Mouse (Mus musculus) thymus, postnatal 14 days (tissue): ENCODE measurements at regions not wholly inside any gene's neighbourhood (a gene's known extent, or its start where the extent isn't known, plus 50 kb on each side); places are given as distances from the start of the nearest gene placed in this dataset.

Experiments used
- DNase-seq: peaks from one replicate; pipeline ENCODE4 v3.0.0; 2021

DNA sequence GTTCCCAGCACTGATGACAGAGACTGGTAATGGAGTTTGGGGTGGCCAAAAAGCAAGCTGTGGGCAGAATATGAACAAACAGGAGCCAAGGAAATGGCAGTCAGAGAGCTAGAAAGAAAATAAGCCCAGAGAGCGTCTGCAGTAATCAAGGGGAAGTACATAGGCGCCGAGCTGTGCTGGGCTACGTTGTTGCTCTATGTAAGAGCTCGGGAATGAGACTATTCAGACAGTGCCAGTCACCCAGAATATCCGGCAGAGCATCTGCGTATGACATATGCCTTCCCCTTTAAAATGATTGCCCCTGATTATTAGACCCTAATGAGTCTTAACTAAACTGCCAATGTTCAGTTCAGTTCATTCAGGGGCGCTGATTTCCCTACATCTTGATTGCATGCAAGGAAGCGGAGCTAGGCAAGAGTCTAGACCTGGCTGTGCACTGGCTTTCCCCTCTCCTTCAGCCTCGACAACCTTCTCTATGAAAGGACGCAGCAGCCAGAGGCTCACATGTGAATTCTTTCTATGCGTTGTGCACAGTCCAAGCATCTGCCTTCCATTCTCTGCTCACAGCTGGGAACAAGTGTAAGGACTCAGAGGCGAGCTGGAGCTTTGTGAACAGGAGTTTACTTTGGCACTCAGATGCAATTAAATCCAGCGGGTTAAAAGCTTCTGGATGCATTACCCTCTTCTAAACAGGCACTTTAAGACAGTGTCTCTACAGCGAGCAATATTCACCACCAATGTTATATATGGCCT lies 125.7 kb upstream of the Gdf10 start:
- DNase-seq: no peak

DNA sequence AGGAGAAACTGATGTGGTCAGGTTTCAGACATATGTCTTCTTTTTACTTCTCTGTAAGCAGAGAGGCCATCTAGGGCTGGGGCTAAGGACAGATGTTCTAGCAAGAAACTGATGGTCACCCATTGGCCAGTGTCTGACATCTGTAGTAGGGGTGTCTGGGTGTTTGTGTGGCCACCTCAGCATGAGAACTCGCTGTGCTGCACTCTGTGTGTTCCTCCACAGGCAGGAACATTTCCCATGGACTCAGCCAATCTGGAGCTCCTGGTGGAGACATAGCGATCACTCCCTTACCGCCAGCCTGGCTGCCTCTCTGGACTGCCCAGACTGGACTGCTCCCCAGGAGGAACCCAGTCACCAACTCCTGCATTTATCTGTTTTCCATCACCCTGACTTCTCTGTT lies 119.1 kb upstream of the Gdf10 start:
- DNase-seq: no peak

DNA sequence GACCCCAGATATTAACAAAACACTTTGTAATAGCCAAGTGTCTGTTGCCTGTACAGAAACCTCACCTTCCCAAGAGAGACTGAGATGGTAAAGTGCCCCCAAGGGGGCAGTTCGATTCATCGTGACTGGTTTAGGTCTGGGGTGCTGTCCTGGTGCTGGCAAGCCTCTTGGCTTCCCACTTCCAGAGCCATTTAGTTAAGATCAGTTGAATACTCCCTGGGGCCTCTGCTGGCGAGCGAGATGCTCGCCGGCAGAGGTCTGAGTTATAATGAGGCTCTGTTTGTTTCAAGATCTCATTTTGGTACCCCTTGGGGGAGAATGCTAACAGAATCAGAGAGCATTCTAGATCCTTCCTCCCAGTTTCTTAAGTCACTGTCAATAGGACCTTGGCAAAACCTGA lies 118.7 kb upstream of the Gdf10 start:
- DNase-seq: no peak

DNA sequence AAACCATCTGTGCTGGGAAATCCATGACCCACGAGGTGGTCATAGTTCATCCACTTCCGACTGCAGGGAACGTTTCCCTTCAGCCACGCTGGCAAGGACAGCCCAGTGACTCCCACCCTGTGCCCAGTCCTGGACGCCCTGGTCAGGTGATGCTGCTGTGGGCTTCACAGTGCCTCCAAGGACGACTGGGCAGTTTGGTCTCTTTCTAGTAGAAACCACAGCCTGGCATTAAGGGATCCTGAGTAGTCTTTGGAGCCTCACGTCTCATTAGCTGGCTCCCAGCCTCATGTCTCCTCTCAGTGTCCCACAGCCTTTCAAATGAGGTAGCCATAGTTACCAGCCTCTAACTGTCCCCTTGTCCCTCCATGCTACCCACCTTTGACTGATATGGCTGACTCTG lies 116.2 kb upstream of the Gdf10 start:
- DNase-seq: no peak

DNA sequence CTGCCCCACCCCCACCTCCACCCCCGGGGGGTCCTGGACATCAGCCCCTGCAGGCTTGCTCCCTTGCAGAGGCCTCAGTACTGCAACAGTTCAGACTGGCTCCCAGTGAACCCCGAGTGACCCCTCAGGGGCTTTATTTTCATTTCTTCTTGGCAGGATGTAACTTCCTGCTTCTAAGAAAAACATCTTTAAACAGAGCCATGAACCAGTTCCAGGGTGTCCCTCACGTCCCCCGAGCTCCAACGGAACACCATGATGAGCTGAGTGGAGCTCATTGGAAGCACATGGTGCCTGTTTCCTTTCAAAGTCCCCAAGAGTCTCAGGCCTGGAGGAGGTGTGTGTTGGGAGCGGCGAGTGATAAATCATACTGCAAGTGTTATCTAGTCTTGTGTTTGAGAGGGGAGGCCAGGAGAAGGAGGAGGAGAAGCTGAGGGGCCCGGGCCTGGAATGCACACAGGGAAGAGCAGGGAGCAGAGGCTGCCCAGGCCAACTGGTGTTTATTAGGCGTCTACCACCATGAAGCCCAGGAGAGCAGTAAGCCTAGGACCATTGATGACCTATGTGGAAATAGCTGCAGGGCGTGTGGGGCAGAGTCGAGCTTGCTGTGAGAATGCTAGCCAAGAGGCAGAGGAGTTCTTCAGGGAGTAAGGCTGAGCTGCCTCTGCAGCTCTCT lies 114.7 kb upstream of the Gdf10 start:
- no peak for DNase-seq

GRCm38 (mm10) chr14:33810584-33810983 lies 112.8 kb upstream of the Gdf10 start:
- no peak for DNase-seq

- DNase-seq: no peak
Observed at GRCm38 (mm10) chr14:33811241-33811640, 112.1 kb upstream of the Gdf10 start.

GRCm38 (mm10) chr14:33812266-33812665 lies 111.1 kb upstream of the Gdf10 start:
- DNase-seq: no peak

GRCm38 (mm10) chr14:33812772-33813171 lies 110.6 kb upstream of the Gdf10 start:
- no peak for DNase-seq

GRCm38 (mm10) chr14:33813274-33813673 lies 110.1 kb upstream of the Gdf10 start:
- no peak for DNase-seq

DNA sequence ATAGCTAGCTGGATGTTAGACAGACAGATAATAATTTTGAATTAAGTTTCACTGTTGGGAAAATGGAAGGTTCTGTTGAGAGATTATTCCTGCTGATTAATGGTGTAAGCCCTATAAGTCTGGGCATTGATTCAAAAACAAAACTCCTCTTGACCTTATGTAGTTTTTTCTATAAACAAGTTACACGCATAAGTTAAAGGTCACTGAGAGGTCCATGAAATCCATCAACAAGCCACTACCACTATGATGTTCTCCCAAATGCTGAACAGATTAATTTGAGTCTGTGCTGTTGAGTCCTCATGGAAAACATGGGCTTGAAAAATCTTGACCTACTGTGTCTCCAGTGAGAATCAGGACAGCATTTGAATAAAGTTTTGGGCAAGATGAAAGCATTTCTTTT lies 109.3 kb upstream of the Gdf10 start:
- no peak for DNase-seq

- DNase-seq: no peak
Observed at GRCm38 (mm10) chr14:33814599-33814998, 108.8 kb upstream of the Gdf10 start.

DNA sequence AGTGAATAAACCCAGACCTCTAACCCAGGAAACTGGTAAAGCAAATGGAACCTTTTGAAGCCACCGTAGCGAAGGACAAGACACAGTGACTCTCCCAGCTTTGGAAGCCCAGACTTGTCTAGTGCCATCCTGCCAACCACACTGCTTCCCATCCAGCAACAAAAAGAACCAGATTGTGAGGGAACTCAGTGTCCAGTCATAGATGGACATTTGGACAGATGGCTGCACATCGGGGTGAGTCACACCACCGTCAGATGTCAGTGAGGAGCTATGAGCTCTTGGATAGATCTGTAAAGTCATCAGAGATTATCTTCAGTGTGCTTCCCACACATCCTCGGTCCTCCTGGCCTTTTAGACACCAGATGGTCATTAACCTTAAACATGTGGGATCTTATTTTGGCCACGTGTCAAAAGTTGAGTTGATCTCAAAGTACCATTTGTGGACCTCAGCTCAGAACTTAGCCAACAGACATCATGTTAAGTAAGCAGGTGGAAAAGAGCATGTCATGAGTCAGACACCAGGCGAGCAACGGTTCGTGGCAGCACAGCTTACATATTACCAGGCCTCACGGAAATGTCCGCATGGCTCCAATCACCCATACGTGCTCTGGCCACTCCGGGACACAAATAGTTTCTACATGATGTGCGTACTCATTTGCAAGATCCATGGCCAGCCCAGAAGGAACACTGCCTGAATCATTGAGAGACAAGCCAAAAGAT lies 102.7 kb upstream of the Gdf10 start:
- DNase-seq: no peak

GRCm38 (mm10) chr14:33821436-33821835 lies 102.0 kb upstream of the Gdf10 start:
- DNase-seq: no peak

DNA sequence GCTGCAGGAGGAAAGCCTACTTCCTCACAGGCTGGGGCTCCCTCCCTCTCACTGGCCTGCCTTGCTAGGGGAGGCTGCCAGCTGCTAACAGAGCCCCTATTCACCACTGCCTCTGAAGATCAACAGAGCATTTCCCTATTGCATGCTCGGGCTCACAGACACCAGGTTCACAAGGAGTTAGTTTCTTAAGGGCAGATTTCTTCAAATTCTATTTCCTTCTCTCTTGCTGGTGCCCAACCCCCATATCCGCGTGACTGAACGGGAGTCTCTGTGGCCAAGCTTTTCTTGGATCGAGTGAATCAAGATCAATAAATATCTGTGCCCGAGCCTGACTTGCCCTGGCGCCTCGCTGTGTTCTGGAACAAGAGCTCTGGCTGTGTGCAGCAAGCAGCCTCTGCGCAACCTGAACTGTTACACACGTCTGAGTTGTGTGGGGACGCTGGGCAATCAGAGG lies 98.9 kb upstream of the Gdf10 start:
- no peak for DNase-seq

DNA sequence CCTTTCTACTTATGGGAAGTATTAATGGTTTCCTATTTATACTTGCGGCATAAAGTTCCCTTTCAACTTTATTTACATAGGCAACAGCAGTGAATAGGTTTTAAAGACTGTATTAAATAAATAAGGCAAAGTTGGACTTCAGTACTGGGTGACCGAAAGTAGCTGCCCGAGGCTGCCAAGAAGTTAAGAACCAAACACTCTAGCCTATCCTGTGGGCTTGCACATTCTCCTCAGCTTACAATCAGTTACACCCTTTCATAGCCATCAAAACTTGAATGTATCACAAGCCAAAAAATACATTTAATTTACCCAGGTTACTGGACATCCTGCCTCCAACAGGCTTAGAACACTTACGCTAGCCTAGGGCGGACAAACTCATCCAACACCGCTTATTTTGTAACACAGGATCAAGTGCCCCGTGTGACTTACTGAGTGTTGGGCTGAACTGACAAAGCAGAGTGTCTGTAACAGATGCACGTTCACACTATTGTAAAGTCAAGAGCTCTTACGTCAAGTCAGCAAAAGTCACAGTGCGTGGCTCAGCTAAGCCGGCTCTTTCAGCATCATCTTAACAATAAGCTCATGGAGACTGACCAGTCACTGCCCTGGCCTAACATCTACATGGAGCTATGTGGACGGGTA lies 97.3 kb upstream of the Gdf10 start:
- no peak for DNase-seq

GRCm38 (mm10) chr14:33832650-33833319 lies 90.6 kb upstream of the Gdf10 start:
- no peak for DNase-seq

DNA sequence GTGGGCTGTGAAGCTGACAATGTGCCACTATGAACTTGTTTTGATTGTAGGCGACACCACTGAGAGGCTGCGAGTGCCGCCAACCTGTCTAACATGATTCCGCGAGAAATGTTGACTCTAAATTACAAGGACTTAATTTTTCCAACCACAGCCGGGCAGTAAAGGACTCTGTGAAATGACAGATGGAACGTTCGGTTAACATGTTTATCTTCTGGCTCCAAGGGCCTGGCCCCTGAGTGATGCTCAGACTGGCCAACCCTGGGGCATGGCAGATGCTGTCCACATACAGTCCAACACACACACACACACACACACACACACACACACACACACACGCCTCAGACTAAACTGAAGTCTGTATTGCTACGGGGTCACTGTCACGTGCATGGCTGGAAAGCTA lies 87.0 kb upstream of the Gdf10 start:
- no peak for DNase-seq

GRCm38 (mm10) chr14:33841821-33842220 lies 81.6 kb upstream of the Gdf10 start:
- no peak for DNase-seq

GRCm38 (mm10) chr14:33853499-33853898 lies 69.9 kb upstream of the Gdf10 start:
- no peak for DNase-seq

- DNase-seq: no peak
Observed at GRCm38 (mm10) chr14:33854181-33854580, 69.2 kb upstream of the Gdf10 start.

DNA sequence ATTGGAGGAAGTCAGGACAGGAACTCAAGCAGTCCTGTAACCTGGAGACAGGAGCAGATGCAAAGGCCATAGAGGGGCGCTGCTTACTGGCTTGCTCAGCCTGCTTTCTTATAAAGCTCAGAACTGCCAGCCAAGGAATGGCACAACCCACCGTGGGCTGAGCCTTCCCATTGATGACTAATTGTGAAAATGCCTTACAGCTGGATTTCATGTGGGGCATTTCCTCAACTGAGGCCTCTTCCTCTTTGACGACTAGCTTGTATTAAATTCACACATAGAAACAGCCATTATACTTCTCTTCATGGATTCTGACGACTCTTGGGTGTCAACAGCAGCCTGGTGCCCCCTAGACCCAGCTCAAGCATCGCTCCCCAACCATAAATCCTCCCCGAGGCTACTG lies 66.4 kb upstream of the Gdf10 start:
- no peak for DNase-seq

DNA sequence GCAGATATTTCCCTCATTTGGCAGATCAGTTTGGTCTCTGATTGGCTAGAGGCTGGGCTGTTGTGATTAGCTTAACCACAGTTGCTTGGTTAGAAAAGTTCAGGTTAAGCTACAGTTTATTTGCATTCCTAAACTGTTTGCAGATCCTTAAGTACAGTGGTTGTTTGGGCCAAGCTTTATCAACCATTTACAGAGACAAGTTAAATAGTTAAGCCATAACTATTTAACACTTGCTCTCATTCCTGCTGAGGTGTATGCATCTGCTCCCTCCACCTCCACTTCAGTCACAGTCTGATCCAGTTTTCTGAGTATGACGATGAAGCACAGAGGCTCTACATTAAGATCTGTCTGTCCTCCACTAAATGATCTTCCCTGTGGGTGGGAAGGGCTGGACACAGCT lies 58.6 kb upstream of the Gdf10 start:
- DNase-seq: no peak
